In the genomic region with DNA sequence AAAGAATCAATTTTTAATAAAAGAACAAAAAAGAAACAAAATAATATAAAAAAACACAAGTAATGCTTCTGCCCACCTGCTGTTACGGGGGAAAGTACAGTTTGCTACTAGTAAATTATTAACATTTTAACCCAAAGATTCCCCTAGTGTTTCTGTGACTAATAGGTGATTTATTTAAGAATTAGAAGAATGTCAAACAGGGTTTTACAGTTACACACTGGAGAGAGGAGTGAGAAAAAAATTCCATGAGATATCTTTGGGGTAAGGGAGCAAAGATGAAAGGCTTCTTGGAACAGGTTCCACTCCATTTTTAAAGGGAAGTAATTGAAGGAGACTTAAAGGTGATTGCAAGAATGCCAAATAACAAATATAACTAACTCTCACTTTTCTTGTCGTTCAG, we compare ENCODE assay signal across 25 mouse cellular contexts. TPM values are rescaled to one million over a fixed set of nuclear protein-coding genes. Genes with fewer than 3 reads are reported as not detected.
DNase-seq lines count a peak whose midpoint lies in the region; ATAC-seq and TF ChIP-seq lines count a peak whose summit lies in the region.
"Had no signal": no experiment of that assay in that cellular context is flagged by ENCODE, and none has a peak within 500 bp of the region (broad histone marks: within the 10 kb centered on the region; RNA-seq: fewer than 3 reads in every experiment).

No protein-coding gene starts in this region.

- H3K27ac ChIP-seq in kidney, adult 2 months (ENCODE audit: insufficient read depth, low read depth, low read length) = peak overlapping the region; percentile 100
- H3K27ac ChIP-seq in liver, embryonic 13.5 days = no peak overlapping the region
- no peak overlapping the region for H3K27ac ChIP-seq in liver, embryonic 11.5 days (ENCODE audit: low read depth, low read length)
- no peak overlapping the region for H3K27ac ChIP-seq in lung, postnatal 0 days (ENCODE audit: low read length)
- H3K27ac ChIP-seq: embryonic facial prominence, embryonic 12.5 days; hindbrain, embryonic 10.5 days; limb, embryonic 12.5 days; midbrain, embryonic 15.5 days; neural tube, embryonic 12.5 days had no signal

- no peak for TF ChIP-seq EP300 in lung, postnatal 0 days (IDR thresholded peaks at IDR 0.05)

- TF ChIP-seq POLR2A in kidney, adult 2 months (IDR thresholded peaks at IDR 0.05; ENCODE audit: low read depth, low read length) = no peak

- 0 out of 2 replicates have a peak, but pooled peaks have one; percentile 43 for ATAC-seq in liver, embryonic 13.5 days (ENCODE audit: low read depth)
- ATAC-seq in liver, embryonic 11.5 days (replicated peaks; ENCODE audit: low FRiP score) = no peak
- ATAC-seq in lung, postnatal 0 days = no peak
- ATAC-seq: hindbrain, embryonic 16.5 days; midbrain, embryonic 15.5 days had no signal

- no peaks in the 10 kb centered on the region for H3K36me3 ChIP-seq in kidney, adult 2 months (ENCODE audit: control insufficient read depth, insufficient read depth, low read length)
- no peaks in the 10 kb centered on the region for H3K36me3 ChIP-seq in liver, embryonic 13.5 days
- H3K36me3 ChIP-seq in liver, embryonic 11.5 days (ENCODE audit: control insufficient read depth, insufficient read depth, low read length) = no peaks in the 10 kb centered on the region
- no peaks in the 10 kb centered on the region for H3K36me3 ChIP-seq in lung, postnatal 0 days (ENCODE audit: insufficient read depth, low read length)
- H3K36me3 ChIP-seq: embryonic facial prominence, embryonic 12.5 days; heart, embryonic 12.5 days; hindbrain, embryonic 10.5 days; limb, embryonic 12.5 days; midbrain, embryonic 15.5 days; neural tube, embryonic 12.5 days had no signal

- H3K9me3 ChIP-seq in liver, embryonic 13.5 days (replicated peaks) = no peaks in the 10 kb centered on the region
- no peaks in the 10 kb centered on the region for H3K9me3 ChIP-seq in liver, embryonic 11.5 days (ENCODE audit: control insufficient read depth, low read length)
- no peaks in the 10 kb centered on the region for H3K9me3 ChIP-seq in lung, postnatal 0 days (ENCODE audit: low read length)
- H3K9me3 ChIP-seq: embryonic facial prominence, embryonic 12.5 days; heart, embryonic 12.5 days; hindbrain, embryonic 10.5 days; limb, embryonic 12.5 days; midbrain, embryonic 15.5 days; neural tube, embryonic 12.5 days had no signal

- 31% methylated on average over 2 of the region's 2 CpGs for WGBS in kidney, adult 2 months
- 49% methylated on average over 2 of the region's 2 CpGs for WGBS in liver, embryonic 13.5 days (ENCODE audit: insufficient replicate concordance)
- WGBS in liver, embryonic 11.5 days = 64% methylated on average over 2 of the region's 2 CpGs
- 35% methylated on average over 2 of the region's 2 CpGs for WGBS in lung, postnatal 0 days

- no peak for TF ChIP-seq CTCF in kidney, adult 2 months (conservative IDR thresholded peaks at IDR 0.05; ENCODE audit: insufficient read depth, insufficient read length, low read depth, low read length)
- no peak for TF ChIP-seq CTCF in lung, postnatal 0 days (IDR thresholded peaks at IDR 0.05)

- no peak overlapping the region for H3K4me3 ChIP-seq in kidney, adult 2 months (ENCODE audit: insufficient read depth, low read depth, low read length)
- H3K4me3 ChIP-seq in liver, embryonic 13.5 days (replicated peaks) = no peak overlapping the region
- no peak overlapping the region for H3K4me3 ChIP-seq in liver, embryonic 11.5 days (ENCODE audit: low read depth, low read length)
- no peak overlapping the region for H3K4me3 ChIP-seq in lung, postnatal 0 days (ENCODE audit: low read depth, low read length)
- H3K4me3 ChIP-seq: embryonic facial prominence, embryonic 12.5 days; heart, embryonic 12.5 days; hindbrain, embryonic 10.5 days; limb, embryonic 12.5 days; midbrain, embryonic 15.5 days; neural tube, embryonic 12.5 days had no signal

- H3K27me3 ChIP-seq in kidney, adult 2 months (replicated peaks; ENCODE audit: control insufficient read depth, insufficient read depth, low read length) = no peaks in the 10 kb centered on the region
- no peaks in the 10 kb centered on the region for H3K27me3 ChIP-seq in liver, embryonic 13.5 days
- H3K27me3 ChIP-seq in liver, embryonic 11.5 days (replicated peaks; ENCODE audit: control insufficient read depth, insufficient read depth, low read length) = no peaks in the 10 kb centered on the region
- H3K27me3 ChIP-seq in lung, postnatal 0 days (replicated peaks; ENCODE audit: insufficient read depth, low read length) = no peaks in the 10 kb centered on the region
- H3K27me3 ChIP-seq: embryonic facial prominence, embryonic 12.5 days; heart, embryonic 12.5 days; limb, embryonic 12.5 days; midbrain, embryonic 15.5 days; neural tube, embryonic 12.5 days had no signal

- peak; percentile 76 for DNase-seq in kidney, adult 2 months
- no peak for DNase-seq in kidney, postnatal 25 days
- DNase-seq in liver, embryonic 13.5 days = no peak
- no peak for DNase-seq in liver, embryonic 11.5 days (ENCODE audit: low spot score)
- peak; percentile 7 for DNase-seq in lung, postnatal 0 days (ENCODE audit: low spot score)
- DNase-seq in lung, adult 18-20 months = no peak
- DNase-seq in urinary bladder, adult 18-20 months (ENCODE audit: low spot score in 2 of 2) = no peak
- no peak for DNase-seq in layer of hippocampus, postnatal 36 days
- DNase-seq: adrenal gland, postnatal 14 days; cerebellum, adult 2 months; cerebellum, postnatal 25 days; gastrocnemius, postnatal 25 days; heart, adult 18-20 months; lung, postnatal 36 days; retina, postnatal 1 day; right cerebral cortex, postnatal 25 days; thymus, adult 2 months; thymus, postnatal 4 days had no signal

- H3K4me2 ChIP-seq in liver, embryonic 13.5 days = no peak overlapping the region
- no peak overlapping the region for H3K4me2 ChIP-seq in liver, embryonic 11.5 days
- no peak overlapping the region for H3K4me2 ChIP-seq in lung, postnatal 0 days (replicated peaks; ENCODE audit: low read depth, low read length)
- H3K4me2 ChIP-seq: embryonic facial prominence, embryonic 12.5 days; heart, embryonic 12.5 days; limb, embryonic 12.5 days; midbrain, embryonic 15.5 days; neural tube, embryonic 12.5 days had no signal

- no peak overlapping the region for H3K9ac ChIP-seq in liver, embryonic 13.5 days
- H3K9ac ChIP-seq in liver, embryonic 11.5 days (ENCODE audit: low read depth, low read length) = no peak overlapping the region
- no peak overlapping the region for H3K9ac ChIP-seq in lung, postnatal 0 days (replicated peaks; ENCODE audit: low read depth)
- H3K9ac ChIP-seq: embryonic facial prominence, embryonic 12.5 days; heart, embryonic 12.5 days; limb, embryonic 12.5 days; midbrain, embryonic 15.5 days; neural tube, embryonic 12.5 days had no signal

- H3K4me1 ChIP-seq in kidney, adult 2 months (ENCODE audit: control insufficient read depth, insufficient read depth, low read length) = peaks cover 12% of the 10 kb centered on the region
- no peaks in the 10 kb centered on the region for H3K4me1 ChIP-seq in liver, embryonic 13.5 days (replicated peaks)
- H3K4me1 ChIP-seq in liver, embryonic 11.5 days (replicated peaks; ENCODE audit: control insufficient read depth, insufficient read depth, low read length) = no peaks in the 10 kb centered on the region
- H3K4me1 ChIP-seq in lung, postnatal 0 days (ENCODE audit: insufficient read depth, low read depth, low read length) = no peaks in the 10 kb centered on the region
- H3K4me1 ChIP-seq: embryonic facial prominence, embryonic 12.5 days; hindbrain, embryonic 10.5 days; limb, embryonic 12.5 days; midbrain, embryonic 15.5 days; neural tube, embryonic 12.5 days had no signal

RNA-seq across cellular contexts. Expression of gene Shcbp1, which starts 58.4 kb away (rescaled TPM):
- polyA plus RNA-seq in kidney, adult 2 months (2012; rRNA removed) = 0.38 and 0.46 TPM in 2 replicates
- polyA plus RNA-seq in liver, embryonic 13.5 days (2015; fragmentation: Nextera tagmentation; extraction: Ambion mirVana) = 47.6 and 56.4 TPM in 2 replicates
- polyA plus RNA-seq in liver, embryonic 11.5 days (2014; fragmentation: Nextera tagmentation; extraction: Ambion mirVana) = 65.9 and 85.2 TPM in 2 replicates
- polyA plus RNA-seq in lung, postnatal 0 days (2015; fragmentation: Nextera tagmentation; extraction: Ambion mirVana) = 3.0 and 4.7 TPM in 2 replicates
- under 1 TPM; 0.67 to 0.71 TPM for total RNA-seq in layer of hippocampus, postnatal 36 days (2021)

Comparison
In these comparisons a context has a peak if more than half of its experiments do, and no peak if none do; other contexts are left out.
1. DNase-seq: peak in kidney, adult 2 months (single experiment) and lung, postnatal 0 days (single experiment); none in kidney, postnatal 25 days (0 of 2), liver, embryonic 13.5 days (single experiment), liver, embryonic 11.5 days (single experiment), lung, adult 18-20 months (0 of 2), urinary bladder, adult 18-20 months (0 of 2) and layer of hippocampus, postnatal 36 days (0 of 2).